Mouse (Mus musculus): ENCODE measurements at regions not wholly inside any gene's neighbourhood (a gene's known extent, or its start where the extent isn't known, plus 50 kb on each side); places are given as distances from the start of the nearest gene placed in this dataset.

- no peak for ATAC-seq
- no peak overlapping the region for H3K4me3 ChIP-seq (replicated peaks)
- 78% methylated on average over 1 of the region's 1 CpGs for WGBS
- H3K27me3 ChIP-seq, result 0 out of 2 replicates have a peak, but pooled peaks cover 3% of the 10 kb centered on the region
- H3K27ac ChIP-seq, result no peak overlapping the region
- no peaks in the 10 kb centered on the region for H3K9me3 ChIP-seq
- no peaks in the 10 kb centered on the region for H3K36me3 ChIP-seq
- H3K4me2 ChIP-seq (replicated peaks), result no peak overlapping the region
- H3K9ac ChIP-seq (replicated peaks), result no peak overlapping the region
- peaks cover 12% of the 10 kb centered on the region for H3K4me1 ChIP-seq (replicated peaks)
Measured at GRCm38 (mm10) chr19:25922806-25923205, 250.6 kb downstream of the Dmrt2 start.

- WGBS, result 52% methylated on average over 10 of the region's 10 CpGs
- Histone ChIP-seq H3K4me2 (replicated peaks) (no peak overlapping the region), H3K9me3 (no peaks in the 10 kb centered on the region), H3K27me3 (0 out of 2 replicates have a peak, but pooled peaks cover 3% of the 10 kb centered on the region), H3K4me1 (replicated peaks) (peaks cover 12% of the 10 kb centered on the region), H3K36me3 (no peaks in the 10 kb centered on the region), H3K4me3 (replicated peaks) (no peak overlapping the region), H3K9ac (replicated peaks) (no peak overlapping the region), H3K27ac (no peak overlapping the region)
- ATAC-seq, result peak; percentile 62
Measured at GRCm38 (mm10) chr19:25923727-25924384, 251.6 kb downstream of the Dmrt2 start.

DNA sequence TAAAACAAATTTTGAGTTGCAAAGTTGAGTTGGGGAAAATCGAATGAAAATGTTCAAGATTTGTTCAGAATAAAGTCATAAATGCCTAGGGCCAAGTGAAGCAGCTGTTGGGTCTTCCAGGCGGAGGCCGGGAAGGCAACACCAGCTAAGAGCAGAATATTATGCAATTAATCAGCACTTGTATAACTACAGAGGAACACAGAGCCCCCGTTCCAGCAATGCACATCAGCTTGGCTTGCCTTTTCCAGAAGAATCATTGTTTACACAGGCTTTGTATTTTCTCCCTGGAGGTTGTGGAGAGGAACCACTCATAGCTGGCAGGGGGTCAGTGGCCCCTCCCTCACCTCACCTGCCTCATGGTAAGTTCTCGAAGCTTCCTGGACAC is 252.2 kb downstream of the Dmrt2 start:
- Histone ChIP-seq H3K9ac (replicated peaks) (no peak overlapping the region), H3K27me3 (0 out of 2 replicates have a peak, but pooled peaks cover 3% of the 10 kb centered on the region), H3K27ac (no peak overlapping the region), H3K4me3 (replicated peaks) (no peak overlapping the region), H3K9me3 (no peaks in the 10 kb centered on the region), H3K4me2 (replicated peaks) (no peak overlapping the region), H3K4me1 (replicated peaks) (peaks cover 12% of the 10 kb centered on the region), H3K36me3 (no peaks in the 10 kb centered on the region)
- WGBS, result 51% methylated on average over 5 of the region's 5 CpGs
- ATAC-seq, result no peak

GRCm38 (mm10) chr19:25927220-25927619 is 255.0 kb downstream of the Dmrt2 start:
- Histone ChIP-seq H3K9me3 (no peaks in the 10 kb centered on the region), H3K9ac (replicated peaks) (no peak overlapping the region), H3K4me2 (replicated peaks) (no peak overlapping the region), H3K27ac (no peak overlapping the region), H3K4me1 (replicated peaks) (peaks cover 12% of the 10 kb centered on the region), H3K4me3 (replicated peaks) (no peak overlapping the region), H3K27me3 (0 out of 2 replicates have a peak, but pooled peaks cover 3% of the 10 kb centered on the region), H3K36me3 (no peaks in the 10 kb centered on the region)
- ATAC-seq, result no peak
- WGBS, result 84% methylated on average over 9 of the region's 9 CpGs

DNA sequence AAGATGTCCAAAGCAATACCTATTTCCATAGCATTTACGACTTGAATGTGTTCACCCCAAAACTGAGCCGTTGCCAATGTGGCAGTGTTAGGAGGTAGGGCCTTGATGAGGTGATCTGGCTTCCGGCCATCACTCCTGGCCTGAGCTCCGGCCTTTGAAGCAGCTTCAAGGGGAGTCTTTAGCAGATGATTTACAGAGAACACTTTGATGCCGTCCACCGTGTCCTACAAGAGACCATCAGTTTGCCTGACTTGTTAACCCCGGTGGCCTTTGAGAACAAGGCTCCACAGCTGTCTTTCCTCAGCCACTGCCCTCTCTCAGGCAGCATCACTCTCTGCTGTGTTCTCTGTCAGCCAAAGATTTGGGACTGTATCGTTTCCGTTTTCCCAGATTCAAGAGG is 265.1 kb downstream of the Dmrt2 start:
- 83% methylated on average over 9 of the region's 9 CpGs for WGBS
- Histone ChIP-seq H3K9me3 (no peaks in the 10 kb centered on the region), H3K4me1 (replicated peaks) (no peaks in the 10 kb centered on the region), H3K27me3 (no peaks in the 10 kb centered on the region), H3K9ac (replicated peaks) (no peak overlapping the region), H3K36me3 (no peaks in the 10 kb centered on the region), H3K27ac (no peak overlapping the region), H3K4me2 (replicated peaks) (no peak overlapping the region), H3K4me3 (replicated peaks) (no peak overlapping the region)
- ATAC-seq, result no peak

GRCm38 (mm10) chr19:25971210-25971609 is 299.0 kb downstream of the Dmrt2 start:
- WGBS, result 60% methylated on average over 5 of the region's 5 CpGs
- Histone ChIP-seq H3K4me1 (replicated peaks) (no peaks in the 10 kb centered on the region), H3K9ac (replicated peaks) (no peak overlapping the region), H3K4me2 (replicated peaks) (no peak overlapping the region), H3K36me3 (no peaks in the 10 kb centered on the region), H3K27me3 (no peaks in the 10 kb centered on the region), H3K4me3 (replicated peaks) (no peak overlapping the region), H3K27ac (no peak overlapping the region), H3K9me3 (no peaks in the 10 kb centered on the region)
- ATAC-seq, result no peak

GRCm38 (mm10) chr19:25975202-25975601 is 303.0 kb downstream of the Dmrt2 start:
- no peak overlapping the region for H3K27ac ChIP-seq
- no peak overlapping the region for H3K9ac ChIP-seq (replicated peaks)
- H3K36me3 ChIP-seq, result no peaks in the 10 kb centered on the region
- no peaks in the 10 kb centered on the region for H3K27me3 ChIP-seq
- ATAC-seq, result no peak
- no peaks in the 10 kb centered on the region for H3K4me1 ChIP-seq (replicated peaks)
- H3K9me3 ChIP-seq, result no peaks in the 10 kb centered on the region
- H3K4me3 ChIP-seq (replicated peaks), result no peak overlapping the region
- H3K4me2 ChIP-seq (replicated peaks), result no peak overlapping the region

- H3K9me3 ChIP-seq, result no peaks in the 10 kb centered on the region
- H3K4me2 ChIP-seq (replicated peaks), result no peak overlapping the region
- H3K9ac ChIP-seq (replicated peaks), result no peak overlapping the region
- H3K36me3 ChIP-seq, result no peaks in the 10 kb centered on the region
- H3K27ac ChIP-seq, result no peak overlapping the region
- ATAC-seq, result no peak
- 88% methylated on average over 4 of the region's 4 CpGs for WGBS
- no peaks in the 10 kb centered on the region for H3K27me3 ChIP-seq
- no peak overlapping the region for H3K4me3 ChIP-seq (replicated peaks)
- no peaks in the 10 kb centered on the region for H3K4me1 ChIP-seq (replicated peaks)
Measured at GRCm38 (mm10) chr19:25980308-25980707, 308.1 kb downstream of the Dmrt2 start.

DNA sequence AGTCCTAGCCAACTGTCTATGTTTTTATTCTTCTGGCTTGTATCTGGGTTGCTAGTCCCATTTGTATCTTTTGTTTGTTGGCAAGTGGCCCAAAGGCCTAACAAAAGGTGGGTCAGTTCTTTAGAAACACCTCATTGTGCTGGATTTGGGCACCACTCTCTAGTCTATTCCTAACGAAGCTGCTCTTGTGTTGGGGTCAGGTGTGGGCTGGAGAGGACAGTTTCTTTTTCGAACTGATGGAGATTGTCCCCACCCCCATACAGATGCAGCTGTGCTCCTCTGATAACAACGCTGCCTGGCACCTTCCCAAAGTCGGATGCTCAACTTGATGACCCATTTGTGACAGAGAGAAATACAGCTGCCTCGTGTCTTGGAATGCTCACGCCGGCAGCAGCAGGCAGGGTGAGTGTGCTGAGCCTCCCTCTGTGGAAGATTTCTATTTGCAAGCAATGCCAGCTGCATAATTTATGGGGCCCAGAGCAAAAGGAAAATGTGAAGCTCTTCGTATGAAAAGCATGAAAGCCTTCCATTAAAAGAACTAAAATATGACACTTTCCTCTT is 342.5 kb downstream of the Dmrt2 start:
- Histone ChIP-seq H3K4me1 (replicated peaks) (peaks cover 3% of the 10 kb centered on the region; the same call in 1 of the 2 replicates), H3K4me3 (replicated peaks) (no peak overlapping the region), H3K9ac (replicated peaks) (no peak overlapping the region), H3K36me3 (no peaks in the 10 kb centered on the region), H3K27me3 (no peaks in the 10 kb centered on the region), H3K9me3 (no peaks in the 10 kb centered on the region), H3K4me2 (replicated peaks) (no peak overlapping the region), H3K27ac (no peak overlapping the region; the same call in 1 of the 2 replicates)
- ATAC-seq, result no peak
- WGBS, result 46% methylated on average over 8 of the region's 8 CpGs

DNA sequence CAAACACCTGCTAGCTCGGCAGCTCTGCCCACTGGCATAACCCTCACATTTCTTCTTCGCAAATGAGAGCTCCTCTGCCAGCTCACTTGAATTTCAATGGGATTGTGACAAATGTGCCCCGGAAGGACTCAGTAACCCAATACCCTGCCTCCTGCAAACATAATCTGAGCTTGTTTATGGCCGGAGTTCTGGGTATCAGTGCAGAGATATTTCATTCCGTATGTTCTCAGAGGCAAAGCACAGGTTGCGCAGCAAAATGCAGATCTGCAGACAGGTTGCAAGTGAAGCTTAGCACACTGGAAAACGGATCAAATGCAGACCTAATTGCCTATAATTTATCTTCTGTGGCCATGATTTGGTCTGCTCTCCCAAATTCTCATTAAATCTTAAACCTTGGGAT is 348.9 kb downstream of the Dmrt2 start:
- 74% methylated on average over 7 of the region's 7 CpGs for WGBS
- no peak for ATAC-seq
- no peaks in the 10 kb centered on the region for H3K4me1 ChIP-seq (replicated peaks)
- no peak overlapping the region for H3K4me3 ChIP-seq (replicated peaks)
- no peak overlapping the region for H3K9ac ChIP-seq (replicated peaks)
- H3K4me2 ChIP-seq (replicated peaks), result no peak overlapping the region
- no peak overlapping the region for H3K27ac ChIP-seq
- H3K27me3 ChIP-seq, result no peaks in the 10 kb centered on the region
- no peaks in the 10 kb centered on the region for H3K9me3 ChIP-seq
- H3K36me3 ChIP-seq, result no peaks in the 10 kb centered on the region

DNA sequence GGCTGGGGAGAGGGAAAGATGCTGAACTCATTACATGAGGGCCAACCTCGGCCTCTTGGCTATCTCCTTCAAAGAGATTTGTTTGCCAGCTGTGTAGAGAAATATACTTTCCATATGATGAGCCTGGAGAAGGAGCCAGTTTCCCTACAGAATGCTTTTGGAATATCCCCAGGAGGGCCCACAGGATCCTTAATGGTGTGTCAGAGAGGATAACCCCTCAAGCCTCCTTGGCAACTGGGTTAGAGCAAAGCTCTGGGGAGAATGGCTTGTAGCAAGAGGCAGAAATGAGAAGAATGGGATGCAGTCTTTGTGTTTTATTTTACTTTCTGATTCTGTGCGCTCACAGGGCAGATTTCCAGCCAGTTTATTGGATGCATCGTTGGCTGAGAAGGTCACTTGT is 353.9 kb downstream of the Dmrt2 start:
- H3K36me3 ChIP-seq, result no peaks in the 10 kb centered on the region
- no peak overlapping the region for H3K4me3 ChIP-seq (replicated peaks)
- no peaks in the 10 kb centered on the region for H3K4me1 ChIP-seq (replicated peaks)
- no peaks in the 10 kb centered on the region for H3K27me3 ChIP-seq
- 80% methylated on average over 3 of the region's 3 CpGs for WGBS
- no peak overlapping the region for H3K9ac ChIP-seq (replicated peaks)
- H3K4me2 ChIP-seq (replicated peaks), result no peak overlapping the region
- H3K27ac ChIP-seq, result no peak overlapping the region
- no peaks in the 10 kb centered on the region for H3K9me3 ChIP-seq
- no peak for ATAC-seq

DNA sequence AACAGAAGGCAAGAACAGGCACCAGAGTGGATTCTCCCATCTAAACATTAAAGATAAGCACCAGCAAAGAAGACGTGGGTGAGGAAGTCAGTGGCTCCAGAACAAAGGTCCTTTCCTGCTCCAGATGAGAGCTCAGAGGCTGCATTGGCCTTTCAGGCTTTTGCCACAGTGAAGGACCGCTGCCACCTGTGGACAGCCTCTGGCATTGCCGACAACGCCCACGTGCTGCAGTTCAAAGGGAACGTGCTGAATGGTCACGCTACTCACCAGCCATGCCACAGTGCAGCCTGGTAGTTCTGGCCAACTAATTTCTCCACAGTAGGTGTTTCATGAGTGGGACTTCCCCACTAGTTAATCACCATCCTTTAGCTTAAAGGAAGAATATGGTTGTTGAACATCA is 365.1 kb downstream of the Dmrt2 start:
- ATAC-seq, result no peak
- H3K36me3 ChIP-seq, result no peaks in the 10 kb centered on the region
- H3K4me3 ChIP-seq (replicated peaks), result no peak overlapping the region
- H3K4me1 ChIP-seq (replicated peaks), result no peaks in the 10 kb centered on the region
- H3K9me3 ChIP-seq, result no peaks in the 10 kb centered on the region
- H3K27me3 ChIP-seq, result peaks cover 3% of the 10 kb centered on the region; the same call in 1 of the 2 replicates
- H3K4me2 ChIP-seq (replicated peaks), result no peak overlapping the region
- H3K27ac ChIP-seq, result no peak overlapping the region
- H3K9ac ChIP-seq (replicated peaks), result no peak overlapping the region
- WGBS, result 11% methylated on average over 7 of the region's 7 CpGs

Data from midbrain, embryonic 13.5 days (tissue).